Mouse (Mus musculus) forebrain, embryonic 12.5 days (tissue): Measurements from ENCODE around the gene Ifng. TPM values are rescaled to one million over a fixed set of nuclear protein-coding genes. Genes with fewer than 3 reads are reported as not detected.

Experiments
- ATAC-seq: fragments of 200-750 bp; cut with Nextera tagmentation; 2 replicates; pipeline ENCODE4 v1.8.0; 2017; ENCODE audit warnings: moderate TSS enrichment; ENCODE audit not compliant: low FRiP score
- H3K27ac ChIP-seq: fragments of 300-500 bp; sonication (generic); 2 replicates; pipeline ENCODE4 v1.5.1; 2016; ENCODE audit warnings: mild to moderate bottlenecking
- H3K27me3 ChIP-seq: fragments of 300-500 bp; sonication (generic); 2 replicates; pipeline ENCODE4 v1.6.1; 2016; ENCODE audit warnings: mild to moderate bottlenecking
- H3K36me3 ChIP-seq: fragments of 300-500 bp; sonication (generic); replicated peaks from 2 replicates; pipeline ENCODE4 v1.6.1; 2016; ENCODE audit warnings: mild to moderate bottlenecking
- H3K4me1 ChIP-seq: fragments of 300-500 bp; sonication (generic); 2 replicates; pipeline ENCODE4 v1.6.1; 2016
- H3K4me2 ChIP-seq: fragments of 300-500 bp; sonication (generic); 2 replicates; pipeline ENCODE4 v1.6.1; 2016; ENCODE audit warnings: mild to moderate bottlenecking, moderate library complexity
- H3K4me3 ChIP-seq: fragments of 300-500 bp; sonication (generic); replicated peaks from 2 replicates; pipeline ENCODE4 v1.5.1; 2016; ENCODE audit warnings: mild to moderate bottlenecking
- H3K9ac ChIP-seq: fragments of 300-500 bp; sonication (generic); 2 replicates; pipeline ENCODE4 v1.6.1; 2016; ENCODE audit warnings: mild to moderate bottlenecking
- H3K9me3 ChIP-seq: fragments of 300-500 bp; sonication (generic); 2 replicates; pipeline ENCODE4 v1.6.1; 2016
- WGBS: fragments of 180-500 bp; shearing (Covaris S2); methylation state at CpG from one replicate; pipeline ENCODE4 v1.1.7; 2016; 5-methylcytosine and 5-hydroxymethylcytosine counted together
- polyA plus RNA-seq: library from polyadenylated mRNA; unstranded; fragments of >200 nt; fragmentation: Nextera tagmentation; extraction: Ambion mirVana; gene quantifications from 2 replicates; pipeline ENCODE4 v1.2.1, GENCODE M21; 2016

Gene Ifng
- polyA plus RNA-seq, 1 experiment from 2014 or later, result not detected

DNA sequence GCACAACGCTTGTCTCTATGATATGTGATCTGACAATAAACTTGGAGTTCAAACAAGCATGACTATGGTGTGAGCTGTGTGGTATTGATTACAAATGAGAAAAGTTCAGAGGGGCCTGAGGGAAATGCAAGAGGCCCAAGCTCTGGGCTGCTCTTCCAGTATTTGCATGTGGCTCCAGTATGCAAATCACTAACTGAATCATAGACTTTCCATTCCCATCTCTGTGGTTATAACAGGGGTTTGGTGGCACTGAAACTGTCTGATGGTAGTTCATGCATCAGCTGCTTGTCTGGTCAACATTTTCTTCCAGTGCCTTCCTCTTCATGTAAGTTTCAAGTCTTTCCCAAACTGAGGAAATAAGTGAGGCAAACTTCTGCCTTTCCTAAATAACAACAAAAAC, 54.5 kb downstream of the Ifng start:
- H3K4me2 ChIP-seq, result no peak overlapping the region
- H3K27ac ChIP-seq, result no peak overlapping the region
- H3K36me3 ChIP-seq, result no peaks in the 10 kb centered on the region
- no peaks in the 10 kb centered on the region for H3K27me3 ChIP-seq
- no peaks in the 10 kb centered on the region for H3K4me1 ChIP-seq
- 91% methylated on average over 1 of the region's 1 CpGs for WGBS
- H3K9ac ChIP-seq, result no peak overlapping the region
- no peak for ATAC-seq
- H3K9me3 ChIP-seq, result no peaks in the 10 kb centered on the region
- no peak overlapping the region for H3K4me3 ChIP-seq

Other genes with a start within 250 kb of the Ifng start
- gene Il22, start 236.1 kb upstream of the Ifng start, polyA plus RNA-seq, result 0.17 TPM in 1 of 2 replicates, not detected in the other
- 0.09 and 0.10 TPM in 2 replicates for gene Gm32717, start 200.3 kb upstream of the Ifng start, polyA plus RNA-seq
- gene Gm32802, start 182.4 kb upstream of the Ifng start, polyA plus RNA-seq, result 0.09 and 0.10 TPM in 2 replicates
- gene Iltifb, start 146.0 kb upstream of the Ifng start, polyA plus RNA-seq, result not detected in 2 replicates
- not detected in 2 replicates for gene Gm9040, start 114.1 kb upstream of the Ifng start, polyA plus RNA-seq
- gene Gm9044, start 108.6 kb upstream of the Ifng start, polyA plus RNA-seq, result not detected in 2 replicates
- gene Gm9045, start 103.2 kb upstream of the Ifng start, polyA plus RNA-seq, result 0.08 TPM in 1 of 2 replicates, not detected in the other
- gene Gm9046, start 97.8 kb upstream of the Ifng start, polyA plus RNA-seq, result not detected in 2 replicates
- not detected in 2 replicates for gene Gm9048, start 92.4 kb upstream of the Ifng start, polyA plus RNA-seq
- gene Gm9049, start 86.9 kb upstream of the Ifng start, polyA plus RNA-seq, result 0.08 TPM in 1 of 2 replicates, not detected in the other